Mouse (Mus musculus): Measurements from ENCODE around the gene Trpm7. TPM values are rescaled to one million over a fixed set of nuclear protein-coding genes. Genes with fewer than 3 reads are reported as not detected.
A peak's percentile ranks its signal among the peaks of the same experiment; 100 is the strongest.
"Not testable (repeated sequence)": the region's sequence is repeated elsewhere in the genome, so short reads cannot be mapped to it uniquely, and the experiment has no call there.

The Trpm7 gene
- polyA plus RNA-seq, 2 experiments = 13.8 to 15.1 TPM

DNA sequence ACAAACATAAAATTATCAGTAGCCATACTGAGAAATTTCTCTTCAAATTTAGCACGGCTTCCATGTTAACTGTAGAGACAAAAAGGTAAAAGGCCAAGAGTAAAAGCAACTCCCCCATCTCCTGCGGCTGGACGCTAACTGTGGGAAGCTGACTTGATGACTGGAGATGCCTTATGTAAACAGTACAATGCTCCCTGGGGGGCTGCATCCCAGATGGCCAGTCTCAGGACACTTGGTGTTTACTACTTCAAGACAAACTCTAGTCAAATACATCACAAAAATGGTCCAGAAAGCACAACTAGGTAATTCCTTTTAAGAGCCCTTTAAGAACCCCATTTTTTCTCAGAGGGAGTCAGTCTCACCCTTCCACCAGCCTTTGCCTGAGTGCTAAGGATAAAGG, 11.1 kb upstream of the Trpm7 start:
- Histone ChIP-seq H3K27me3 (ENCODE audit: control insufficient read depth, insufficient read depth, low read length) (no peaks in the 10 kb centered on the region), H3K4me3 (ENCODE audit: insufficient read depth in 1 of 2, low read depth in 2 of 2, low read length in 2 of 2) (no peak overlapping the region), H3K36me3 (replicated peaks; ENCODE audit: control insufficient read depth, insufficient read depth, low read depth) (no peaks in the 10 kb centered on the region), H3K27ac (no peak overlapping the region), H3K4me2 (ENCODE audit: low read depth) (no peak overlapping the region), H3K9me3 (ENCODE audit: control insufficient read depth, low read length) (no peaks in the 10 kb centered on the region), H3K9ac (replicated peaks) (no peak overlapping the region), H3K4me1 (replicated peaks; ENCODE audit: control insufficient read depth in 2 of 2, insufficient read depth in 2 of 2, low read length in 1 of 2) (0 out of 4 replicates have a peak, but pooled peaks cover 0 to 2% of the 10 kb centered on the region in 2 experiments)
- no peak for TF ChIP-seq EP300 (IDR thresholded peaks at IDR 0.05; ENCODE audit: low read depth)
- TF ChIP-seq CTCF (IDR thresholded peaks at IDR 0.05; ENCODE audit: low read depth) = no peak
- ATAC-seq (ENCODE audit: insufficient read depth) (no peak), DNase-seq (ENCODE audit: low read depth in 3 of 3, low spot score in 3 of 3) (no peak)
- WGBS (ENCODE audit: insufficient replicate concordance) = 69% methylated on average over 3 of the region's 3 CpGs

DNA sequence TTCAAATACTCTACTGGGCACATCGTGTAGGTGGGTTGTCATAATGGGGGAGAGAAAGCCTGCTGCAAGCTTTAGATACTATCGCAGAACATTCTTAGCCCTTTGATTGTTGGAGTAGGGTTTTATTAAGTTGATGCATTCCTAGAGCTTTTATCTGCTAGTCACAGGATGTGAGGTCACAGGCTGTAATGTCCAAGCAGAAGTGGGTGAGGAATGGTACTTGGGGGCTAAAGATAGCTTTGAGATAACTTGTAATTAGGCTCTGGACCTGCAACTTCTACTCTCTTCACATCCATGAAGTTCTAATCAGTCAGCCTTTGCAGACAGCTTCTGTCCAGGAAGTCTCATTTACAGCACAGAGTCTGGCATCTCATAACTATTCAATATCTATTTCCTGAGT, 9.8 kb upstream of the Trpm7 start:
- H3K27ac ChIP-seq = no peak overlapping the region
- DNase-seq (ENCODE audit: low read depth in 3 of 3, low spot score in 3 of 3) (no peak), ATAC-seq (ENCODE audit: insufficient read depth) (no peak)
- 46% methylated on average over 2 of the region's 2 CpGs for WGBS (ENCODE audit: insufficient replicate concordance)
- H3K27me3 ChIP-seq (ENCODE audit: control insufficient read depth, insufficient read depth, low read length) = no peaks in the 10 kb centered on the region
- no peak overlapping the region for H3K9ac ChIP-seq (replicated peaks)
- H3K4me2 ChIP-seq (ENCODE audit: low read depth) = no peak overlapping the region
- no peaks in the 10 kb centered on the region for H3K9me3 ChIP-seq (ENCODE audit: control insufficient read depth, low read length)
- no peak for TF ChIP-seq EP300 (IDR thresholded peaks at IDR 0.05; ENCODE audit: low read depth)
- no peak overlapping the region for H3K4me3 ChIP-seq (ENCODE audit: insufficient read depth in 1 of 2, low read depth in 2 of 2, low read length in 2 of 2)
- 0 out of 4 replicates have a peak, but pooled peaks cover 0 to 2% of the 10 kb centered on the region in 2 experiments for H3K4me1 ChIP-seq (replicated peaks; ENCODE audit: control insufficient read depth in 2 of 2, insufficient read depth in 2 of 2, low read length in 1 of 2)
- no peaks in the 10 kb centered on the region for H3K36me3 ChIP-seq (replicated peaks; ENCODE audit: control insufficient read depth, insufficient read depth, low read depth)

DNA sequence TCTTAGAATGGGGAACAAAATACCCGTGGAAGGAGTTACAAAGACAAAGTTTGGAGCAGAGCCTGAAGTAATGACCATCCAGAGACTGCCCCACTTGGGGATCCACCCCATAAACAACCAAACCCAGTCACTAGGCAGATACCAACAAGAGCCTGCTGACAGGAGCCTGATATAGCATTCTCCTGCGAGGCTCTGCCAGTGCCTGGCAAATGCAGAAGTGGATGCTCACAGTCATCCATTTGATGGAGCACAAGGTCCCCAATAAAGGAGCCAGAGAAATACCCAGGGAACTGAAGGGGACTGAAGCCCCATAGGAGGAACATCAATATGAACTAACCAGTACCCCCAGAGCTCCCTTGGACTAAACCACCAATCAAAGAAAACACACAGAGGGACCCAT, 6.7 kb upstream of the Trpm7 start:
- H3K9ac ChIP-seq (replicated peaks); H3K27ac ChIP-seq; H3K4me2 ChIP-seq (ENCODE audit: low read depth); H3K4me1 ChIP-seq (replicated peaks; ENCODE audit: control insufficient read depth in 2 of 2, insufficient read depth in 2 of 2, low read length in 1 of 2); H3K27me3 ChIP-seq (ENCODE audit: control insufficient read depth, insufficient read depth, low read length); H3K36me3 ChIP-seq (replicated peaks; ENCODE audit: control insufficient read depth, insufficient read depth, low read depth); ATAC-seq (ENCODE audit: insufficient read depth); DNase-seq (ENCODE audit: low read depth in 3 of 3, low spot score in 3 of 3); H3K4me3 ChIP-seq (ENCODE audit: insufficient read depth in 1 of 2, low read depth in 2 of 2, low read length in 2 of 2); H3K9me3 ChIP-seq (ENCODE audit: control insufficient read depth, low read length): not testable (repeated sequence)
- 25% methylated on average over 2 of the region's 2 CpGs for WGBS (ENCODE audit: insufficient replicate concordance)

DNA sequence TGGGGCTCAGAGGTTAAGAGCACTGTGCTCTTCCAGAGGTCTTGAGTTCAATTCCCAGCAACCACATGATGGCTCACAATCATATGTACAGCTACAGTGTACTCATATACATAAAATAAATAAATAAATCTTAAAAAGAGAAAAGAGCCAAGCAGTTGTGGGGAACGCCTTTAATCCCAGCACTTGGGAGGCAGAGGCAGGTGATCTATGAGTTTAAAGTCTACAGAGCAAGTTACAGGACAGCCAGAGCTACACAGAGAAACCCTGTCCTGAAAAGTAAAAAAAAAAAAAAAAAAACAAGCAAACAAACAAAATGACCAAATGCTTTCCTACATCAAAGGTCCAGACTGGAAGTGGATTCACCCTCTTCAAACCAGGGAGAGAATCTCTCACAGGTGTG, 2.0 kb upstream of the Trpm7 start:
- TF ChIP-seq CTCF (IDR thresholded peaks at IDR 0.05; ENCODE audit: low read depth) (no peak), EP300 (IDR thresholded peaks at IDR 0.05; ENCODE audit: low read depth) (no peak)
- H3K36me3 ChIP-seq (replicated peaks; ENCODE audit: control insufficient read depth, insufficient read depth, low read depth) = no peaks in the 10 kb centered on the region
- H3K27me3 ChIP-seq (ENCODE audit: control insufficient read depth, insufficient read depth, low read length) = no peaks in the 10 kb centered on the region
- H3K4me1 ChIP-seq (replicated peaks; ENCODE audit: control insufficient read depth in 2 of 2, insufficient read depth in 2 of 2, low read length in 1 of 2) = peaks cover 3 to 9% of the 10 kb centered on the region in 2 experiments
- H3K9ac ChIP-seq (replicated peaks) = no peak overlapping the region
- H3K4me2 ChIP-seq (ENCODE audit: low read depth) = no peak overlapping the region
- WGBS (ENCODE audit: insufficient replicate concordance) = 86% methylated on average over 1 of the region's 1 CpGs
- H3K9me3 ChIP-seq (ENCODE audit: control insufficient read depth, low read length) = no peaks in the 10 kb centered on the region
- no peak for ATAC-seq (ENCODE audit: insufficient read depth)
- H3K27ac ChIP-seq = no peak overlapping the region
- DNase-seq (ENCODE audit: low read depth in 3 of 3, low spot score in 3 of 3) = no peak
- H3K4me3 ChIP-seq (ENCODE audit: insufficient read depth in 1 of 2, low read depth in 2 of 2, low read length in 2 of 2) = no peak overlapping the region

DNA sequence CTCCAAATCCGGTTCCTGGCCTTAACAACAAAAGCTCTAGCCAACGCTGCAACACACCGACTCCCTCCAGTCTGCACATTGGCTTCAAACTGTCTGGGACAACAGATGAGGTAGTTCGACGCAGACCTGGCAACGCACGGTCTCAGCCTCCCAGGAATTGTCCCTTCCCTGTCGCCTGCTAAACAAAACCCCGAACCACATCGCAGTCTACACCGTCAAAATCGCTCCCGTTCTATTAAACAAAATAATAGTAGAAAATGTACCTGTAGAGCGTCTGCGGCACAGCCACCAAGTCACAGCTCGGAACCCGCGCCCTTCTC, 554 bp downstream of the Trpm7 start:
- Histone ChIP-seq H3K9me3 (ENCODE audit: control insufficient read depth, low read length) (no peaks in the 10 kb centered on the region), H3K4me1 (replicated peaks; ENCODE audit: control insufficient read depth in 2 of 2, insufficient read depth in 2 of 2, low read length in 1 of 2) (peaks cover 3 to 9% of the 10 kb centered on the region in 2 experiments), H3K27ac (peak overlapping the region; percentile 94), H3K9ac (replicated peaks) (peak overlapping the region; percentile 71), H3K4me3 (ENCODE audit: insufficient read depth in 1 of 2, low read depth in 2 of 2, low read length in 2 of 2) (peak overlapping the region; percentile 81 to 95), H3K36me3 (replicated peaks; ENCODE audit: control insufficient read depth, insufficient read depth, low read depth) (no peaks in the 10 kb centered on the region), H3K4me2 (ENCODE audit: low read depth) (peak overlapping the region; percentile 79), H3K27me3 (ENCODE audit: control insufficient read depth, insufficient read depth, low read length) (no peaks in the 10 kb centered on the region)
- DNase-seq (ENCODE audit: low read depth in 3 of 3, low spot score in 3 of 3) (peak in 1 of 3 experiments; percentile 26), ATAC-seq (ENCODE audit: insufficient read depth) (peak; percentile 43)
- WGBS (ENCODE audit: insufficient replicate concordance) = under 1% methylated on average over 18 of the region's 18 CpGs
- no peak for TF ChIP-seq EP300 (IDR thresholded peaks at IDR 0.05; ENCODE audit: low read depth)
- TF ChIP-seq CTCF (IDR thresholded peaks at IDR 0.05; ENCODE audit: low read depth) = no peak

All from liver, embryonic 14.5 days (tissue).